ENCODE assay signal across 14 mouse cellular contexts in the genomic region with DNA sequence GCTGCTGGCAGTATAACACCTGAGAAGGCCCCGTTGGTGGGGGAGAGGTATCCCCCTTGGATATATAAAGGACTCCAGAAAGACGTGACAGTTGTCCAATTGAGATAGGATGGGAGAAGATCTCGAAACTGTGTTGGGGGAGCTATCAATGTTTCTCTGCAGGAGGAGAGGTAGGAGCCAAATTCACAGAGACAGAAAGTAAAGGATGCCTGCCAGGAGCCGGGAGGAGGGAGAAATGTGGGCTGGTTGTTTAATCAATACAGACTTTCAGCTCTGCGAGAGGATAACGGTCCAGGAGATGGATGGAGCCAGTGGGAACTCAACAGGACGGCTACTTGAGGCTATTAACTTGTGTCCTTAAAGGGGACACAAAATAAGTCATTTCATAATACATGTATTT.
DNase-seq lines count a peak whose midpoint lies in the region.
"Had no signal": no experiment of that assay in that cellular context is flagged by ENCODE, and none has a peak within 500 bp of the region (broad histone marks: within the 10 kb centered on the region; RNA-seq: fewer than 3 reads in every experiment).

No protein-coding gene starts in this region.

- peak; percentile 54 to 65 for DNase-seq in cerebellum, postnatal 10 days
- no peak for DNase-seq in cerebellum, postnatal 25 days
- peak; percentile 19 to 37 for DNase-seq in cerebellum, postnatal 14 days
- DNase-seq in cerebellum, postnatal 4 days (ENCODE audit: low spot score in 2 of 2): no peak
- DNase-seq: adrenal gland, adult 2 months; adrenal gland, adult 8-10 months; adrenal gland, postnatal 10 days; adrenal gland, postnatal 14 days; adrenal gland, postnatal 25 days; adrenal gland, postnatal 36 days; B cell, adult 2 months; cerebellum, adult 11 months; cerebellum, adult 11-12 months; cerebellum, adult 18-20 months had no signal

Comparison
In these comparisons a context has a peak if more than half of its experiments do, and no peak if none do; other contexts are left out.
1. DNase-seq: peak in cerebellum, postnatal 10 days (2 of 2) and cerebellum, postnatal 14 days (2 of 2); none in cerebellum, postnatal 25 days (0 of 2) and cerebellum, postnatal 4 days (0 of 2).